Mouse (Mus musculus) central nervous system, embryonic 18 days (tissue): ENCODE results near the gene Slf1. TPM values are rescaled to one million over a fixed set of nuclear protein-coding genes. Genes with fewer than 3 reads are reported as not detected.

Experiments used
- polyA plus RNA-seq: library from polyadenylated mRNA; depleted of rRNA; stranded (reverse); fragments of >200 nt; gene quantifications from 2 replicates; pipeline ENCODE4 v1.2.3, GENCODE M21; 2012; rRNA removed

Slf1 gene
- 48.0 and 49.0 TPM in 2 replicates for polyA plus RNA-seq

GRCm38 (mm10) chr13:77134931-77135620 is at the start of gene Slf1, which contains the start of gene 2210408I21Rik:
Gene Slf1, minus strand, starts transcription at chr13:77135473.
Gene 2210408I21Rik, plus strand, starts transcription at chr13:77135540.

Other genes starting within 250 kb of the Slf1 start
- 4.7 and 5.7 TPM in 2 replicates for gene 2210408I21Rik, start 67 bp upstream of the Slf1 start, polyA plus RNA-seq